Mouse (Mus musculus) ovary, postnatal 36 days (tissue): ENCODE results near the gene Angpt4.

Source experiments
- DNase-seq: peaks from one replicate; pipeline ENCODE4 v3.0.0; 2022; ENCODE audit warnings: low spot score, mixed read lengths

The Angpt4 gene

GRCm38 (mm10) chr2:151915111-151915510, 4.1 kb downstream of the Angpt4 start:
- no peak for DNase-seq

GRCm38 (mm10) chr2:151916061-151916831, 5.2 kb downstream of the Angpt4 start:
- peak; percentile 60 for DNase-seq

DNA sequence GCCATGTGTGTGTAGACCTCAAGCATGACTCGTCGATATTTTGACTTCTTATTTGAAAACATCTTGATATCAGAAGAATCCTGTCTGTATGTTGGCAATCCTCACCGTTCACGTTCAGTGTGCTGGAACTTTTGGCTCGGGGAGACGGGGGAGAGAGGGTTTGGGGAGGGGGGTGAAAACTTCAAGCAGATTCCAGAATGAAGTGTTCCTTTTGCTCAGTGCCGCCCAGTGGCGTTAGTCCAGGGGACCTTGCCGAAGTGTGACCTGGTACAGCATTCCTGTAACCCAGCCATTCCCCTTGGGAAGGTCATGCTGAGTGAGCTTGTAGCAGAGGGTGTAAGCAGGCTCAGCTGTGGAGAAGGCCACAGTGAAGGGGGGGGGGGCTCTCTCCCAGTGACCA, 8.1 kb downstream of the Angpt4 start:
- DNase-seq: peak; percentile 60

GRCm38 (mm10) chr2:151921068-151921467, 10.1 kb downstream of the Angpt4 start:
- no peak for DNase-seq

GRCm38 (mm10) chr2:151921596-151921995, 10.6 kb downstream of the Angpt4 start:
- no peak for DNase-seq

DNA sequence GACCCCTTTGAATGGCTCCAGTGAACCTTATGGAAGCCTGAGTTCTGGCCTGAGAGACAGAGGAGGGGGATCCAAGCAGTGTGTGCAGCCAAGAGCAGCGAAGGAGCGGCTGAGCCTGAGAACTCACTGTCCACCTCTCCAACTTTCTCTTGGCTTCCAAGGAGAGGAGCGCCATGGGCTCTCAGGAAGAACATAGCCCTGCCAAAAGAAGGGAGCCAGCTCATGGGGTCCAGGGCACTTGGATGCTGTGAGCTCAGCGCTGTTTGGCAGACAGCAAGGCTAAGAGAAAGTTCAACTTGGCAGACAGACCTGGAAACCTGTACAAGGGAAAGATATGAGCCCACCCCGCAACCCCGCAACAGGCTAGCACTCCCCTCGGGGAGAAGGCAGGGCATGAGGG, 13.3 kb downstream of the Angpt4 start:
- no peak for DNase-seq

GRCm38 (mm10) chr2:151925715-151926114, 14.7 kb downstream of the Angpt4 start:
- DNase-seq: no peak

- DNase-seq: no peak
These were observed 16.1 kb downstream of the Angpt4 start for GRCm38 (mm10) chr2:151927103-151927502.

GRCm38 (mm10) chr2:151930389-151931074, 19.5 kb downstream of the Angpt4 start:
- DNase-seq: peak; percentile 81

DNA sequence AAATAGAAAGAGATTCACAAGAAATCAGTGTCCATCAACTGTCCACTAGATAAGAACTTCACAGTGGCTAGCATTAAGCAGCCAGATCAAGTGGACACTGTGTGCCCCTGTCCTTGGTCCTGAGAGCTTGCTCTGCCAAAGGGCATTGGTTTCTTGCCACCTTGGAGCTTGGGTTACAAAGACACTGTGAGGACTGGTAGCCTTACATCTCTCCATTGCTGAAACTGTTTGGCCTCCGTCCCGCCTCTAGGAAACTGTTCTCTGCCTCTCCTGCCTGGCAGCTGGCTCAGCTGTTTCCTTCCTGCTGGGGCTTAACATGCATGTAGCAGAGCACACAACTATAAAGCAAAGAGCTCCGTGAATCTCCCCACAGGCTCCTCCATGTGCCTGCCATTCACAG, 26.9 kb downstream of the Angpt4 start:
- DNase-seq: peak; percentile 55

- peak; percentile 43 for DNase-seq
These were observed 27.8 kb downstream of the Angpt4 start for GRCm38 (mm10) chr2:151938780-151939200.

- no peak for DNase-seq
These were observed 28.8 kb downstream of the Angpt4 start for GRCm38 (mm10) chr2:151939651-151940420.

- DNase-seq: no peak
These were observed 30.3 kb downstream of the Angpt4 start for GRCm38 (mm10) chr2:151941269-151941668.

DNA sequence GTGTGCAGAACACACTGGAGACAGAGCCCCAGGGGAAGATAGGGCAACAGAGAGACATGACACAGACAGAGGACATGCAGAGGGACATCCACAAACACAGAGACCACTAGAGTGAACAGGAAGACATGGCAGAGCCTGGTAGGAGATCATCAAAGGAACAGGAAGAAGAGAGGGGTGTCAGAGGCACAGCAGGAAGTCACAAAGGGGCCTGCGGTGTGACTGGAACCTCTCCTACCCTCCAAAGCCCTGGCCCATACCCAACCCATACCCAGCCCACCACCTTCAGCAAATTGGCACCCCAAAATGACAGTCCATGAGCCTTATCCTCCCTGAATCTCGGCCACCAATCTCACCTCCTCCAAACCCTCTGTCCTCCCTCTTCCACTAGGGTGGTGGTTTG, 33.1 kb downstream of the Angpt4 start:
- DNase-seq: no peak

GRCm38 (mm10) chr2:151947617-151948016, 36.6 kb downstream of the Angpt4 start:
- no peak for DNase-seq

DNA sequence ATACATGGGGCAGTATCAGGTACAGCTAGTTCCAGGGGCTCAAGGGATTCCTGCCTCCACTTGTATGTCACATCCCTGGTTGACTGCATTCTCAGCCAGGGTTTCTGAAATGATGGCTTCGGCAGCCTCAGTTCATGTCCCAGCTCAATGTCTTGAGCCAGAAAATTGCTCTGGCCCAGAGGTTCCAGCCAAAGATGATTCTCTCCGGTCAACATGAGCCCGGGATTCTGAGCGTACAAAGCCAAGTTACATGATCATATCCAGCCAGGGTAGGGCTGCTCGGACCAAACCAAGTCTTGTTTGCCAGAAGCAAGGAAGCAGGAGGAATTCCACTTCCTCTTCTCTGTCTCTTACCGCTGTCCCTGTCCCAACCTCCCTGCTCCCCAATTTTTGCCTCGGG, 37.3 kb downstream of the Angpt4 start:
- no peak for DNase-seq

- DNase-seq: no peak
These were observed 38.2 kb downstream of the Angpt4 start for GRCm38 (mm10) chr2:151949082-151949774.

DNA sequence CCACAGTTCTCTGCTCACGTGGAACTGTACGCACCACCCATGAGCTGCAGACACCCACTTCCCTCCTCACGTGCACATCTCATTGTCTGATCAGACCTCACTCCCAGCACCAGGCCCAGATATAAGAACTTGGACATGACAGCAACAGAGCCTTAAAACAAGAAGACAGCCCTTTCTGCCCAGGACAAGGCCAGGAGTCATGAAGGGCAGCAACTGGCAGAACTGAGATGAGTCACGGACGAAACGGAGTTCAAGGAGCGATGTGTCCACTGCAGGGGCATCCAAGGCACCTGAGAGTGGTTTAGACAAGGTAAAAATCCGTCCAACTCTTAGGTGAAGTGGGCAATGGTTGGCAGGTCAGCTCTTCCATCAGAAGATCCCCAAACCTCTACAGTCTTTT, 42.7 kb downstream of the Angpt4 start:
- no peak for DNase-seq

DNA sequence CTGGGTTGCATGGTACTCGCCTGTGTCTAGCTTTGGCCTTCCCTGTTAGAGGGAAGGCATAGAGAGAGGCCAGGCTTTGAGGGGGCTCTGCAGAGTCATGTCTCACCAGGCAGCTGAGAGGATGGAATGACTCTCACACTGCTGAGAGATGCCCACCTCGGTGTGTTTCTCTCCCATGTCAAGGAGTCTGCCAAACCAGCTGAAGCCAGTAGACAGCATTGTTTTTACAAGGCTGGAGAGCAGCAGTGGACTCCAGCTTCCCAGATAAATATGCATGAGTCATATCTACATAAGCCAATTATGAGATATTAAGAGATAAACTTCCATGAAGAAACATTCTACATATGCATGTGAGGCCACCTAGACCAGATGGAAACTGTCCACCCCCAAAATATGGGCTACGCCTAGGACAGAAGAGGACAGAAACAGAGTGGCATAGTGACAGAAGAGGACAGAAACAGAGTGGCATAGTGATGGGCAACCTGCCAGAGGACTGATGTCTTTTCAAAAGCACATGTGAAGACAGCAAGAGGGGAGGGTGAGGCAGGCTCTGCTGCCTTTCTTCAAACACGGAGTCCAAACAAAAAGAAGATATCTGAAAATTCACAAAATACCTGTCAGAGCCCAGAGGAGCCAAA, 45.6 kb downstream of the Angpt4 start:
- DNase-seq: no peak

- DNase-seq: no peak
These were observed 48.3 kb downstream of the Angpt4 start for GRCm38 (mm10) chr2:151959274-151959673.
